Mouse (Mus musculus): Measurements from ENCODE around the gene Nucks1. TPM values are rescaled to one million over a fixed set of nuclear protein-coding genes. Genes with fewer than 3 reads are reported as not detected.

Nucks1 gene
- polyA plus RNA-seq, 1 experiment = 4.7 TPM

DNA sequence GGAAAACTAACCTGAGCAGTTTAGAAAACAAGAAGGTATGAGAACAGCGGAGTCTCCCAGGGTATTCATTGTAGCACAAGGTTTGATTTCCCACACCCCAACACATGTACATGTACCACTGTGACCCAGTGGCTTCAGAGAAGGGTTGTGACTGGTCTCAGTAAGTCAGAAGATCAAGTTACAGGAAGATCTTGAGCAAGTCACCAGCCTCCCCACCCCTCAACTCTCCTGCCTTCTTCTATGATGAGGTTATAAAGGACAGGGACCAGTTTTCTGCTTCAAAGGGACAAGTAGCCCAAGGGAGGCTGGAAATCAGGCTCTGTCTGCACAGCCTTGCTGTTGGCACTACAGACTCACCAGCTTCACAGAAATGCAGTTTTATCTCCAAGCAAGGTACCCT is 31.2 kb downstream of the Nucks1 start:
- Histone ChIP-seq H3K4me1 (ENCODE audit: control insufficient read depth, insufficient read depth, low read length) (no peaks in the 10 kb centered on the region), H3K4me3 (ENCODE audit: control insufficient read depth, low read depth, low read length) (no peak overlapping the region), H3K27me3 (ENCODE audit: control insufficient read depth, insufficient read depth, low read length) (no peaks in the 10 kb centered on the region), H3K27ac (ENCODE audit: control insufficient read depth, insufficient read depth, low read depth, low read length) (no peak overlapping the region), H3K36me3 (ENCODE audit: control insufficient read depth, insufficient read depth, low read length) (no peaks in the 10 kb centered on the region)
- TF ChIP-seq POLR2A (IDR thresholded peaks at IDR 0.05; ENCODE audit: control insufficient read depth, low read depth, low read length) (no peak), CTCF (IDR thresholded peaks at IDR 0.05; ENCODE audit: control insufficient read depth, insufficient read depth, insufficient replicate concordance, low read depth, low read length) (no peak)

DNA sequence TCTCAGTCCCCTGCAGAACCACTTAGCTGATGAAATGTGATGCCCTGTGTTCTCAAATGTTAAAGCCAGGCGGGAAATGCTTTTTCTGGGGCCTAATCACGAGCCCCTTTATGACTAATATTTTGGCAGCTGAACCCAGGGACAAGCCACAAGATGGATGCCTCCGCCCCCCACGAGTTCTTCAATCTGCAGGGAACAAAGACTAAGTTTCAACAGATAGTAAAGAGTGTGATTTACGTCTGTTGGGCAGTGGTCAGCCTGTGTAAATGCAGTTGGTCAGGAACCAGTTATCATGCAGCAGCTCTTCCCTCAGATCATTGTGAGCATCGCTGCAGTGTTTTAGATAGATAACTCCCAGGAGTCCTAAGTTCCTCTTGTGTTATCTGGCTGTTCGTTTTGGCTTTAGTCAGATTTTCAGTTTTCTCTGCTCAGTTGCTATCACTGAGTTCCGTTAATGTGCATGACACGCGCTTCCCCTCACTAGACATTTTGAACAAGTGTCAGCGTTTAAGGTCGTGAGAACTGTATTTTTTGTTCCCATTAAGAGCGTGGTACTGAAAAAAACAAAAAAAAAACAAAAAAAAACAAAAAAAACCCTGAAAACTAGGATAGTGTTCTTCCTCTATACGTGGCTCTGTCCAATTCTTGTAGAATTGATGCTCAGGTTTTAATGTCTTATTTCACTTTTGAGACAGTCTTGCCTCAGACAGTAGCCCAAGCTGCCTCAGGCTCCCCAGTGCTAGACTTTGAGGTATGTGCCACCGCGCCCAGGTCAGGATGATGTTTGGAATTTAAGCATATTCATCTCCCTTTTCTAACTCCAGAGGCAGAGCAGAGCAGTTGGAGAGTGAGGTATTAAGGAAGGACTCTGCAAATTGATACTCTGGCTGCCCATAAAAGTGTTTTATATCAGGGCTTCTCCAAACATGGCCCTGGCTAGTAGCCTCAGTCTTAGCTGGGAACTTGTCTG is 32.6 kb downstream of the Nucks1 start:
- Histone ChIP-seq H3K27me3 (ENCODE audit: control insufficient read depth, insufficient read depth, low read length) (no peaks in the 10 kb centered on the region), H3K4me1 (ENCODE audit: control insufficient read depth, insufficient read depth, low read length) (no peaks in the 10 kb centered on the region), H3K27ac (ENCODE audit: control insufficient read depth, insufficient read depth, low read depth, low read length) (no peak overlapping the region), H3K4me3 (ENCODE audit: control insufficient read depth, low read depth, low read length) (no peak overlapping the region), H3K36me3 (ENCODE audit: control insufficient read depth, insufficient read depth, low read length) (no peaks in the 10 kb centered on the region)
- TF ChIP-seq CTCF (IDR thresholded peaks at IDR 0.05; ENCODE audit: control insufficient read depth, insufficient read depth, insufficient replicate concordance, low read depth, low read length) = no peak
- TF ChIP-seq POLR2A (IDR thresholded peaks at IDR 0.05; ENCODE audit: control insufficient read depth, low read depth, low read length) = no peak

DNA sequence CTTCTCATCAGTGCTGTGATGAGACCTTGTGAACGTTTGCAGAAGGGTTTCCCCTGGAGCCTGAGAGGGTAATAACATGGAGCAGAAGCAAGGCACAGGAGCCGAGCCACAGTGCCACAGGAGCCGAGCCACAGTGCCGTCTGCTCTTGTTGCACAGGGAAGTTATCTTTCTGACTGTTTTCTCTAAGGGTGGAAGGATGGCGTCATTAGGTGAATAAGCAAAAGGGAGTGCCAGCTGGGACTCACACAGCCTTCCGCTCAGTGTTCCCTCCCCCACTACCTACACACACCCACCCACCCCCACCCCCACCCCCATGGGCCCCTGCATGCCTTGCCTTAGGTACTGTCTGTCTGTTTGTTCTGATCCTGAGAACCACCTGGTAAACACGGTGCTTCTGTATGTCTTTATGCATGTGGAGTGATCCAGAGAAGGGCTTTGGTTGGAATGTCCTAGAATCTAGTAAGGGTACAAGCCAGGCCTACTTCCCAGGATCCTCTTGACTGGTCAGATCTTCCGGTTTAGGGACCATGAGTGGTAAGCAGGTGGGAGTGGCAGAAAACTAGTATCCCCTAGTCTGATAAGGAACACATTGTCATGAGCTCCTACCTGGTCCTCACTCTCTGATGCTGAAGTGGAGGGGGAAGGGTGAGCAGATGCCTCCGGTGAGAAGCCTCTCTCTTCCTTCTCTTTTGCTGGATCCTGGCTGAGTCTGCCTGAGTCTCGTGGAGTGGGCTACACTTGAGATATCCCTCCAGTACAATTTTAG is 35.5 kb downstream of the Nucks1 start:
- H3K27ac ChIP-seq (ENCODE audit: control insufficient read depth, insufficient read depth, low read depth, low read length) = no peak overlapping the region
- H3K27me3 ChIP-seq (ENCODE audit: control insufficient read depth, insufficient read depth, low read length) = no peaks in the 10 kb centered on the region
- TF ChIP-seq CTCF (IDR thresholded peaks at IDR 0.05; ENCODE audit: control insufficient read depth, insufficient read depth, insufficient replicate concordance, low read depth, low read length) (no peak), POLR2A (IDR thresholded peaks at IDR 0.05; ENCODE audit: control insufficient read depth, low read depth, low read length) (no peak)
- no peaks in the 10 kb centered on the region for H3K4me1 ChIP-seq (ENCODE audit: control insufficient read depth, insufficient read depth, low read length)
- no peak overlapping the region for H3K4me3 ChIP-seq (ENCODE audit: control insufficient read depth, low read depth, low read length)
- H3K36me3 ChIP-seq (ENCODE audit: control insufficient read depth, insufficient read depth, low read length) = no peaks in the 10 kb centered on the region

DNA sequence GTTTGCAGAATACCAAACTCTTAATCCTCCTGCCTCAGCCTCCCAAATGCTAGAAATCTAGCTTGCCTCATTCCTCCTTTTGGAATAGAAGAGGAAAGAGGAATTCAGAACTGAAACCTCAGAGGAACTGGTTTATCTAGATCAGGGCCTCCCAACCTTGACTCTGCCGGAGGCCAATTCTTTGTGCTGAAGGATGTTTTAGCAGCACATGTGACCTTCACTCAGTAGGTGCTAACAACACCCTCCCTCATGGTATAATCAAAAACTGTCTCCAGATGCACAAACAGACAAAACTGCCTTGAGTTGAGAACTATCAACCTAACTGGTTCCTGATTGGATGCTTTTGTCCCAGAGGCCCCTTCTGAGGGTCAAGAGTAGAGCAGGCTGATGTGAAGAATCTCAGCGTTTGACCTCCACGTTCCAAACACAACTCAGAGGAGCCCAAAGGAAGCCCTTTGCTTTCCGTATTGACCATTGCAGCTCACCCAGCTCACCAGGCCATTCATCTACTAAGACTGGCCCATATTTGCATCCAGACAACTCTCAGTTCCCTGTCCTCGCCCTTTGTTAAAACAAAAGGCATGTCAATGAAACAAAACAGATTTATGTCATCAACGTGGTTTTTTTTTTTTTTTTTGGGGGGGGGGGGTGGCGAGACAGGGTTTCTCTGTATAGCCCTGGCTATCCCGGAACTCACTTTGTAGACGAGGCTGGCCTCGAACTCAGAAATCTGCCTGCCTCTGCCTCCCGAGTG is 36.3 kb downstream of the Nucks1 start:
- Histone ChIP-seq H3K27ac (ENCODE audit: control insufficient read depth, insufficient read depth, low read depth, low read length) (no peak overlapping the region), H3K4me3 (ENCODE audit: control insufficient read depth, low read depth, low read length) (no peak overlapping the region), H3K36me3 (ENCODE audit: control insufficient read depth, insufficient read depth, low read length) (no peaks in the 10 kb centered on the region), H3K27me3 (ENCODE audit: control insufficient read depth, insufficient read depth, low read length) (no peaks in the 10 kb centered on the region), H3K4me1 (ENCODE audit: control insufficient read depth, insufficient read depth, low read length) (no peaks in the 10 kb centered on the region)
- TF ChIP-seq CTCF (IDR thresholded peaks at IDR 0.05; ENCODE audit: control insufficient read depth, insufficient read depth, insufficient replicate concordance, low read depth, low read length) = no peak
- TF ChIP-seq POLR2A (IDR thresholded peaks at IDR 0.05; ENCODE audit: control insufficient read depth, low read depth, low read length) = no peak

DNA sequence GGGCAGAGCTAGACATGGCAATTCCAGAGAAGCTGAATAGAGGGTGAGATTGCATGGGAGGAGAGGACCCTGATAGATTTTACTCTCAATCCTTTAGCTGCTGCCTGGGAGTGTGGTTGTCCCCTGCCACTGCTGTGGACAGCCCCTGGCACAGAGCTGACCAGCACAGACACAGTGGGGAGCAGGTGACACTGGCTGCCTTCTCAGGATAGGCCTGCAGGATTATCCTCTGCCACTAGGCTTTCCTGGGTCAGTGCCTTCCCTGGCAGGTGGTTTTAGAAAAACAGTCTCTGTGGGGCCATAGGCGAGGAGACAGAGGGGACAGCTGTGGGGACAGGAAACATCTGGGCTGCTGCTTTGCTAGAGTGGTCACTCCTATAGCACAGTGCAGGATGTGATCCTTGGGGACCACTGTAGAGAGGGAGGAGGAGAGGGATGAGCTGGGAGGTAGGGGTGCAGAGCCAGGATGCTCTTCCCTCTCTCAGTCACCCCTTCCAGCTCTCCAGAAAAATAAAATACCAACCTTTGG is 37.7 kb downstream of the Nucks1 start:
- Histone ChIP-seq H3K27me3 (ENCODE audit: control insufficient read depth, insufficient read depth, low read length) (no peaks in the 10 kb centered on the region), H3K4me3 (ENCODE audit: control insufficient read depth, low read depth, low read length) (no peak overlapping the region), H3K36me3 (ENCODE audit: control insufficient read depth, insufficient read depth, low read length) (no peaks in the 10 kb centered on the region), H3K27ac (ENCODE audit: control insufficient read depth, insufficient read depth, low read depth, low read length) (no peak overlapping the region), H3K4me1 (ENCODE audit: control insufficient read depth, insufficient read depth, low read length) (no peaks in the 10 kb centered on the region)
- TF ChIP-seq POLR2A (IDR thresholded peaks at IDR 0.05; ENCODE audit: control insufficient read depth, low read depth, low read length) (no peak), CTCF (IDR thresholded peaks at IDR 0.05; ENCODE audit: control insufficient read depth, insufficient read depth, insufficient replicate concordance, low read depth, low read length) (no peak)

DNA sequence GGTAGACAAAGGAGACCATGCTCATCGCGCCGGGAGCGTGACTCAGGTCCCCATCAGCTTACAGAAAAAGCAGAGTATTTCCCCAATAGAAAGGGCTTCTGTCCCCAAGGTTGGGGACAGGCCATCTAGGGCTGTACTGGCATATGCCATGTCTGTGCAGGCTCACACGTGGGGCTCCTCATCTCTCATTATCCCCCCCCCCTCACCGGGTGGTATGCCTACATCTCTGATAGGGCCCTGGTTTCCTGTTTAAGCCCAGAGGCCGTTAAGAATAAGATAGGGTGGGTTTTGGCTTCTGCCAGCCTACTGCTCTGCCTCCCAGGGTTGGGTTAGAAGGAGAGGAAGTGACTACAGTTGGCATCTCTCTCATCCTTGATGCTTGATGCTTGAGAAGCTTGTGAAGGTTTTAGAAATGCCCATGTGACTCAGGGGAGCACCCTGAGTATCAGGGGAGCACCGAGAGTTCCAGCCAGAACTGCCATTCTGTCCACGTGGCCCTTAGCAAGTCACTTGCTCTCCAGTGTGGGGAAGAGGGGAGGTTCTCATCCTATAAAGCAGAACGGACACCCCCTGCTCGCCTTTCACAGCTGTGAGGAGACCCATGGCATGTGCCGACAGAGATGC is 44.0 kb downstream of the Nucks1 start:
- H3K27me3 ChIP-seq (ENCODE audit: control insufficient read depth, insufficient read depth, low read length) = no peaks in the 10 kb centered on the region
- no peak overlapping the region for H3K27ac ChIP-seq (ENCODE audit: control insufficient read depth, insufficient read depth, low read depth, low read length)
- no peaks in the 10 kb centered on the region for H3K4me1 ChIP-seq (ENCODE audit: control insufficient read depth, insufficient read depth, low read length)
- no peaks in the 10 kb centered on the region for H3K36me3 ChIP-seq (ENCODE audit: control insufficient read depth, insufficient read depth, low read length)
- no peak overlapping the region for H3K4me3 ChIP-seq (ENCODE audit: control insufficient read depth, low read depth, low read length)
- TF ChIP-seq CTCF (IDR thresholded peaks at IDR 0.05; ENCODE audit: control insufficient read depth, insufficient read depth, insufficient replicate concordance, low read depth, low read length) = no peak
- TF ChIP-seq POLR2A (IDR thresholded peaks at IDR 0.05; ENCODE audit: control insufficient read depth, low read depth, low read length) = no peak

All from testis, adult 2 months (tissue).